In genomic region chr19:21623410-21624147, GRCm38 (mm10) we compare ENCODE assay signal across 13 mouse cellular contexts. TPM values are rescaled to one million over a fixed set of nuclear protein-coding genes. Genes with fewer than 3 reads are reported as not detected.
DNase-seq lines count a peak whose midpoint lies in the region; ATAC-seq and TF ChIP-seq lines count a peak whose summit lies in the region.
"Had no signal": no experiment of that assay in that cellular context is flagged by ENCODE, and none has a peak within 500 bp of the region (broad histone marks: within the 10 kb centered on the region; RNA-seq: fewer than 3 reads in every experiment).

No protein-coding gene starts in this region.

- no peak overlapping the region for H3K9ac ChIP-seq in stomach, postnatal 0 days (ENCODE audit: low read length)
- H3K9ac ChIP-seq: embryonic facial prominence, embryonic 13.5 days; kidney, embryonic 15.5 days had no signal

- peak; percentile 12 to 27 for DNase-seq in cerebellum, adult 18-20 months
- DNase-seq in lung, postnatal 36 days: peak; percentile 42
- no peak for DNase-seq in lung, postnatal 10 days
- no peak for DNase-seq in forebrain, embryonic 10.5 days (ENCODE audit: extremely low spot score, low spot score)
- no peak for DNase-seq in stomach, postnatal 0 days (ENCODE audit: low spot score)
- DNase-seq: lung, adult 18-20 months; midbrain, embryonic 14.5 days had no signal

- 87% methylated on average over 3 of the region's 3 CpGs for WGBS in forebrain, embryonic 10.5 days
- 78% methylated on average over 3 of the region's 3 CpGs for WGBS in stomach, postnatal 0 days

- no peak for TF ChIP-seq CTCF in stomach, postnatal 0 days (IDR thresholded peaks at IDR 0.05; ENCODE audit: low read depth)

- no peak overlapping the region for H3K4me2 ChIP-seq in stomach, postnatal 0 days (replicated peaks; ENCODE audit: low read depth)
- H3K4me2 ChIP-seq: embryonic facial prominence, embryonic 13.5 days; kidney, embryonic 15.5 days had no signal

- H3K4me3 ChIP-seq in brown adipose tissue, adult 24 weeks (ENCODE audit: insufficient read depth, low read depth, low read length): no peak overlapping the region
- no peak overlapping the region for H3K4me3 ChIP-seq in forebrain, embryonic 10.5 days
- H3K4me3 ChIP-seq in stomach, postnatal 0 days (ENCODE audit: low read depth, low read length): no peak overlapping the region
- H3K4me3 ChIP-seq: embryonic facial prominence, embryonic 13.5 days; kidney, embryonic 15.5 days had no signal

- H3K9me3 ChIP-seq in forebrain, embryonic 10.5 days: no peaks in the 10 kb centered on the region
- no peaks in the 10 kb centered on the region for H3K9me3 ChIP-seq in stomach, postnatal 0 days (ENCODE audit: control insufficient read depth, low read length)
- H3K9me3 ChIP-seq: embryonic facial prominence, embryonic 13.5 days; kidney, embryonic 15.5 days had no signal

- H3K4me1 ChIP-seq in brown adipose tissue, adult 24 weeks (ENCODE audit: control insufficient read depth, insufficient read depth, insufficient read length, low read length): peaks cover 9% of the 10 kb centered on the region
- H3K4me1 ChIP-seq in forebrain, embryonic 10.5 days: no peaks in the 10 kb centered on the region
- H3K4me1 ChIP-seq in stomach, postnatal 0 days (replicated peaks; ENCODE audit: control insufficient read depth, insufficient read depth): no peaks in the 10 kb centered on the region
- H3K4me1 ChIP-seq: kidney, embryonic 15.5 days had no signal

- no peak for TF ChIP-seq EP300 in stomach, postnatal 0 days (optimal IDR thresholded peaks at IDR 0.05)

- H3K27me3 ChIP-seq in forebrain, embryonic 10.5 days (ENCODE audit: poor library complexity, severe bottlenecking): no peaks in the 10 kb centered on the region
- H3K27me3 ChIP-seq in stomach, postnatal 0 days (ENCODE audit: control insufficient read depth, insufficient read depth, low read length): no peaks in the 10 kb centered on the region
- H3K27me3 ChIP-seq: CH12.LX; embryonic facial prominence, embryonic 13.5 days; kidney, embryonic 15.5 days had no signal

- ATAC-seq in cerebellum, adult (ENCODE audit: insufficient number of reproducible peaks, low FRiP score, low TSS enrichment): no peak
- ATAC-seq in monocyte, adult 5-6 weeks (replicated peaks; ENCODE audit: insufficient number of reproducible peaks, low FRiP score, low TSS enrichment, poor library complexity, severe bottlenecking): peak; percentile 70
- ATAC-seq in stomach, postnatal 0 days (ENCODE audit: low FRiP score, low TSS enrichment): no peak

- H3K36me3 ChIP-seq in forebrain, embryonic 10.5 days (replicated peaks): no peaks in the 10 kb centered on the region; the same call in 1 of the 2 replicates
- H3K36me3 ChIP-seq in stomach, postnatal 0 days (ENCODE audit: control insufficient read depth, insufficient read depth, low read length): no peaks in the 10 kb centered on the region
- H3K36me3 ChIP-seq: embryonic facial prominence, embryonic 13.5 days; kidney, embryonic 15.5 days had no signal

- peak overlapping the region; percentile 81 for H3K27ac ChIP-seq in brown adipose tissue, adult 24 weeks (replicated peaks; ENCODE audit: low read depth, low read length)
- no peak overlapping the region for H3K27ac ChIP-seq in forebrain, embryonic 10.5 days
- no peak overlapping the region for H3K27ac ChIP-seq in stomach, postnatal 0 days (replicated peaks)
- H3K27ac ChIP-seq: embryonic facial prominence, embryonic 13.5 days; kidney, embryonic 15.5 days had no signal

RNA-seq across cellular contexts. Expression of gene 1110059E24Rik, which starts 29.2 kb away (rescaled TPM):
- 22.8 and 26.4 TPM in 2 replicates for polyA plus RNA-seq in brown adipose tissue, adult 24 weeks (2012; ENCODE audit: insufficient read depth, insufficient read length, missing spikeins)
- total RNA-seq in monocyte, adult 5-6 weeks (2017): 57.5 to 68.2 TPM (median 61.4 TPM) in 3 replicates
- polyA plus RNA-seq in forebrain, embryonic 10.5 days (2016; fragmentation: Nextera tagmentation; extraction: Ambion mirVana): 79.5 and 82.0 TPM in 2 replicates
- 31.4 and 33.4 TPM in 2 replicates for polyA plus RNA-seq in stomach, postnatal 0 days (2015; fragmentation: Nextera tagmentation; extraction: Ambion mirVana)

RNA-seq across cellular contexts. Expression of gene Abhd17b, which starts 29.4 kb away (rescaled TPM):
- polyA plus RNA-seq in brown adipose tissue, adult 24 weeks (2012; ENCODE audit: insufficient read depth, insufficient read length, missing spikeins): 29.0 and 31.7 TPM in 2 replicates
- total RNA-seq in monocyte, adult 5-6 weeks (2017): 45.5 to 64.5 TPM (median 61.5 TPM) in 3 replicates
- polyA plus RNA-seq in forebrain, embryonic 10.5 days (2016; fragmentation: Nextera tagmentation; extraction: Ambion mirVana): 30.1 and 30.8 TPM in 2 replicates
- 19.3 and 22.6 TPM in 2 replicates for polyA plus RNA-seq in stomach, postnatal 0 days (2015; fragmentation: Nextera tagmentation; extraction: Ambion mirVana)

Comparison
In these comparisons a context has a peak if more than half of its experiments do, and no peak if none do; other contexts are left out.
1. DNase-seq: peak in cerebellum, adult 18-20 months (2 of 2) and lung, postnatal 36 days (single experiment); none in lung, postnatal 10 days (single experiment), forebrain, embryonic 10.5 days (single experiment) and stomach, postnatal 0 days (single experiment).